Comparison of ENCODE assay signal across 8 mouse cellular contexts in the genomic region with DNA sequence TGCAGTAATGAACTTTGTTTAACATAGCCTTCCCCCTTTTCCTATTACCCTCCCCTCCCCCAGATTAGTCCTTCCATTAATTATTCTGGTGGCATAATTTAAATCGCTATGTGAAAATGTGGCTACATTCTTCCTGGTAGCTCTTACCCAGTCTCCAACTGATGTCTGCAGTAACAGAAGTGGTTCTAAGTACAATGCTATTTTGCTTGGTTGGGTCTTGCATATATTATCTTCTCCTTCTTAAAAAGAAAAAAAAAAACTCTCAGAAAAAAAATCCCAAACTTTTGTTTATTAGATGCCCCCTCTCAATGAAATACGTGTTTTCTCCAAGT.
DNase-seq lines count a peak whose midpoint lies in the region; ATAC-seq and TF ChIP-seq lines count a peak whose summit lies in the region.

No protein-coding gene starts in this region.

- H3K27me3 ChIP-seq in lung, embryonic 15.5 days: no peaks in the 10 kb centered on the region
- H3K27me3 ChIP-seq in intestine, embryonic 16.5 days (replicated peaks; ENCODE audit: control insufficient read depth, insufficient read depth, low read length): no peaks in the 10 kb centered on the region
- H3K27me3 ChIP-seq in stomach, embryonic 14.5 days (ENCODE audit: control insufficient read depth, insufficient read depth, low read length): no peaks in the 10 kb centered on the region

- WGBS in lung, embryonic 15.5 days: 64% methylated on average over 2 of the region's 2 CpGs
- 75% methylated on average over 2 of the region's 2 CpGs for WGBS in intestine, embryonic 16.5 days
- 66% methylated on average over 2 of the region's 2 CpGs for WGBS in stomach, embryonic 14.5 days

- TF ChIP-seq CTCF in gastrocnemius, adult 2 months (IDR thresholded peaks at IDR 0.05): no peak

- peak overlapping the region; percentile 52 for H3K4me2 ChIP-seq in lung, embryonic 15.5 days
- peak overlapping the region; percentile 27; the same call in 1 of the 2 replicates for H3K4me2 ChIP-seq in intestine, embryonic 16.5 days (ENCODE audit: low read depth, low read length)
- peak overlapping the region; percentile 33 for H3K4me2 ChIP-seq in stomach, embryonic 14.5 days (replicated peaks; ENCODE audit: low read depth, low read length)

- H3K27ac ChIP-seq in gastrocnemius, adult 2 months: no peak overlapping the region
- no peak overlapping the region for H3K27ac ChIP-seq in lung, embryonic 15.5 days
- H3K27ac ChIP-seq in intestine, embryonic 16.5 days (ENCODE audit: low read length): no peak overlapping the region
- no peak overlapping the region for H3K27ac ChIP-seq in stomach, embryonic 14.5 days (ENCODE audit: low read length)

- no peaks in the 10 kb centered on the region for H3K36me3 ChIP-seq in lung, embryonic 15.5 days
- H3K36me3 ChIP-seq in intestine, embryonic 16.5 days (ENCODE audit: control insufficient read depth, insufficient read depth, low read length): no peaks in the 10 kb centered on the region
- no peaks in the 10 kb centered on the region for H3K36me3 ChIP-seq in stomach, embryonic 14.5 days (ENCODE audit: control insufficient read depth, insufficient read depth, low read length)

- ATAC-seq in lung, embryonic 15.5 days (ENCODE audit: borderline replicate concordance, extremely low read depth, low FRiP score, low TSS enrichment): no peak
- no peak for ATAC-seq in intestine, embryonic 16.5 days
- ATAC-seq in stomach, embryonic 14.5 days (ENCODE audit: insufficient number of reproducible peaks, insufficient read depth, low FRiP score, low read depth): no peak

- H3K9me3 ChIP-seq in lung, embryonic 15.5 days: no peaks in the 10 kb centered on the region
- H3K9me3 ChIP-seq in intestine, embryonic 16.5 days (ENCODE audit: control insufficient read depth, low read length): no peaks in the 10 kb centered on the region
- H3K9me3 ChIP-seq in stomach, embryonic 14.5 days (ENCODE audit: control insufficient read depth, low read depth, low read length): no peaks in the 10 kb centered on the region

- H3K4me1 ChIP-seq in lung, embryonic 15.5 days: peaks cover 5% of the 10 kb centered on the region
- peaks cover 3% of the 10 kb centered on the region; the same call in 1 of the 2 replicates for H3K4me1 ChIP-seq in intestine, embryonic 16.5 days (ENCODE audit: control insufficient read depth, insufficient read depth, low read length)
- H3K4me1 ChIP-seq in stomach, embryonic 14.5 days (ENCODE audit: control insufficient read depth, insufficient read depth, low read length): peaks cover 12% of the 10 kb centered on the region; the same call in 1 of the 2 replicates

- DNase-seq in gastrocnemius, adult 2 months: no peak
- no peak for DNase-seq in gastrocnemius, adult 8-10 months (ENCODE audit: low spot score in 2 of 2)
- no peak for DNase-seq in lung, postnatal 10 days
- DNase-seq in thymus, postnatal 10 days (ENCODE audit: low spot score in 2 of 2): no peak
- no peak for DNase-seq in right cerebral cortex, postnatal 4 days

- H3K4me3 ChIP-seq in gastrocnemius, adult 2 months: peak overlapping the region; percentile 68
- H3K4me3 ChIP-seq in lung, embryonic 15.5 days: peak overlapping the region; percentile 25
- peak overlapping the region; percentile 10; the same call in 1 of the 2 replicates for H3K4me3 ChIP-seq in intestine, embryonic 16.5 days (ENCODE audit: low read length)
- H3K4me3 ChIP-seq in stomach, embryonic 14.5 days (ENCODE audit: low read depth, low read length): no peak overlapping the region

- intact Hi-C loops in gastrocnemius, adult 2 months (cut with DNase I): no loop called here

- H3K9ac ChIP-seq in lung, embryonic 15.5 days: no peak overlapping the region
- H3K9ac ChIP-seq in intestine, embryonic 16.5 days (ENCODE audit: low read depth, low read length): no peak overlapping the region
- H3K9ac ChIP-seq in stomach, embryonic 14.5 days (replicated peaks; ENCODE audit: low read depth, low read length): no peak overlapping the region
